8 mouse cellular contexts compared by ENCODE assay signal in genomic region chr4:135246866-135247756, GRCm38 (mm10). TPM values are rescaled to one million over a fixed set of nuclear protein-coding genes. Genes with fewer than 3 reads are reported as not detected.
A peak's percentile ranks its signal among the peaks of the same experiment; 100 is the strongest.
DNase-seq lines count a peak whose midpoint lies in the region; ATAC-seq and TF ChIP-seq lines count a peak whose summit lies in the region.

No protein-coding gene starts in this region.

- DNase-seq in embryonic facial prominence, embryonic 10.5 days (ENCODE audit: low spot score), result no peak
- peak; percentile 64 for DNase-seq in 416B (ENCODE audit: low read depth)
- no peak for DNase-seq in liver, embryonic 13.5 days
- no peak for DNase-seq in c-Kit-positive CD71-positive TER-119-positive erythroid progenitor cells, embryonic 14.5 days (ENCODE audit: low spot score)
- DNase-seq in cerebellum, postnatal 36 days, result no peak

- no peaks in the 10 kb centered on the region for H3K36me3 ChIP-seq in embryonic facial prominence, embryonic 13.5 days
- peaks cover 29% of the 10 kb centered on the region for H3K36me3 ChIP-seq in embryonic facial prominence, embryonic 10.5 days (replicated peaks)
- no peaks in the 10 kb centered on the region for H3K36me3 ChIP-seq in intestine, postnatal 0 days (ENCODE audit: control insufficient read depth, insufficient read depth)
- H3K36me3 ChIP-seq in intestine, embryonic 15.5 days, result no peaks in the 10 kb centered on the region
- peaks cover 21% of the 10 kb centered on the region for H3K36me3 ChIP-seq in liver, embryonic 13.5 days

- 70% methylated on average over 23 of the region's 23 CpGs for WGBS in embryonic facial prominence, embryonic 13.5 days
- 75% methylated on average over 23 of the region's 23 CpGs for WGBS in embryonic facial prominence, embryonic 10.5 days
- WGBS in intestine, postnatal 0 days, result 76% methylated on average over 23 of the region's 23 CpGs
- WGBS in intestine, embryonic 15.5 days, result 77% methylated on average over 23 of the region's 23 CpGs
- WGBS in liver, embryonic 13.5 days (ENCODE audit: insufficient replicate concordance), result 77% methylated on average over 23 of the region's 23 CpGs

- no peak overlapping the region for H3K4me3 ChIP-seq in embryonic facial prominence, embryonic 13.5 days
- H3K4me3 ChIP-seq in embryonic facial prominence, embryonic 10.5 days, result no peak overlapping the region
- H3K4me3 ChIP-seq in intestine, postnatal 0 days (ENCODE audit: low read depth, low read length), result no peak overlapping the region
- H3K4me3 ChIP-seq in intestine, embryonic 15.5 days (replicated peaks), result no peak overlapping the region
- H3K4me3 ChIP-seq in liver, embryonic 13.5 days (replicated peaks), result no peak overlapping the region

- TF ChIP-seq CTCF in intestine, postnatal 0 days (IDR thresholded peaks at IDR 0.05; ENCODE audit: low read depth), result no peak

- H3K4me1 ChIP-seq in embryonic facial prominence, embryonic 13.5 days, result peaks cover 34% of the 10 kb centered on the region
- peaks cover 29% of the 10 kb centered on the region for H3K4me1 ChIP-seq in embryonic facial prominence, embryonic 10.5 days
- no peaks in the 10 kb centered on the region; the same call in 1 of the 2 replicates for H3K4me1 ChIP-seq in intestine, postnatal 0 days (replicated peaks; ENCODE audit: control insufficient read depth, insufficient read depth, low read length)
- H3K4me1 ChIP-seq in intestine, embryonic 15.5 days (replicated peaks), result peaks cover 16% of the 10 kb centered on the region
- H3K4me1 ChIP-seq in liver, embryonic 13.5 days (replicated peaks), result peaks cover 76% of the 10 kb centered on the region

- no peak for ATAC-seq in embryonic facial prominence, embryonic 13.5 days (ENCODE audit: insufficient number of reproducible peaks, insufficient read depth, low FRiP score, low TSS enrichment, low read depth)
- ATAC-seq in intestine, postnatal 0 days, result no peak
- ATAC-seq in intestine, embryonic 15.5 days, result no peak
- no peak for ATAC-seq in liver, embryonic 13.5 days (ENCODE audit: low read depth)

- H3K27me3 ChIP-seq in embryonic facial prominence, embryonic 13.5 days, result no peaks in the 10 kb centered on the region
- no peaks in the 10 kb centered on the region for H3K27me3 ChIP-seq in embryonic facial prominence, embryonic 10.5 days (replicated peaks; ENCODE audit: low read depth, poor library complexity, severe bottlenecking)
- no peaks in the 10 kb centered on the region for H3K27me3 ChIP-seq in intestine, postnatal 0 days (replicated peaks; ENCODE audit: control insufficient read depth, insufficient read depth, low read length)
- H3K27me3 ChIP-seq in intestine, embryonic 15.5 days (replicated peaks), result no peaks in the 10 kb centered on the region
- no peaks in the 10 kb centered on the region for H3K27me3 ChIP-seq in liver, embryonic 13.5 days

- no peaks in the 10 kb centered on the region for H3K9me3 ChIP-seq in embryonic facial prominence, embryonic 13.5 days
- H3K9me3 ChIP-seq in embryonic facial prominence, embryonic 10.5 days, result peaks cover 4% of the 10 kb centered on the region; the same call in 1 of the 2 replicates
- H3K9me3 ChIP-seq in intestine, postnatal 0 days (ENCODE audit: control insufficient read depth), result no peaks in the 10 kb centered on the region
- H3K9me3 ChIP-seq in intestine, embryonic 15.5 days, result no peaks in the 10 kb centered on the region
- 0 out of 2 replicates have a peak, but pooled peaks cover 4% of the 10 kb centered on the region for H3K9me3 ChIP-seq in liver, embryonic 13.5 days (replicated peaks)

- H3K4me2 ChIP-seq in embryonic facial prominence, embryonic 13.5 days, result no peak overlapping the region
- H3K4me2 ChIP-seq in intestine, postnatal 0 days (replicated peaks; ENCODE audit: low read depth), result no peak overlapping the region
- H3K4me2 ChIP-seq in intestine, embryonic 15.5 days (replicated peaks), result no peak overlapping the region
- peak overlapping the region; percentile 17; the same call in 1 of the 2 replicates for H3K4me2 ChIP-seq in liver, embryonic 13.5 days

- H3K27ac ChIP-seq in embryonic facial prominence, embryonic 13.5 days, result peak overlapping the region; percentile 53; the same call in 1 of the 2 replicates
- H3K27ac ChIP-seq in embryonic facial prominence, embryonic 10.5 days (replicated peaks), result no peak overlapping the region
- H3K27ac ChIP-seq in intestine, postnatal 0 days (ENCODE audit: low read depth, low read length), result no peak overlapping the region
- H3K27ac ChIP-seq in intestine, embryonic 15.5 days, result no peak overlapping the region
- H3K27ac ChIP-seq in liver, embryonic 13.5 days, result peak overlapping the region; percentile 30

- no peak overlapping the region for H3K9ac ChIP-seq in embryonic facial prominence, embryonic 13.5 days
- H3K9ac ChIP-seq in intestine, postnatal 0 days (ENCODE audit: low read depth, low read length), result 0 out of 2 replicates have a peak overlapping the region, but pooled peaks have one; percentile 3
- H3K9ac ChIP-seq in intestine, embryonic 15.5 days, result no peak overlapping the region
- no peak overlapping the region for H3K9ac ChIP-seq in liver, embryonic 13.5 days

RNA-seq across cellular contexts. Expression of gene Clic4, which starts 25.5 kb away (rescaled TPM):
- polyA plus RNA-seq in embryonic facial prominence, embryonic 13.5 days (2015; fragmentation: Nextera tagmentation; extraction: Ambion mirVana), result 121 TPM in 2 replicates
- polyA plus RNA-seq in embryonic facial prominence, embryonic 10.5 days (2016; fragmentation: Nextera tagmentation; extraction: Ambion mirVana), result 207 and 211 TPM in 2 replicates
- 66.9 and 67.9 TPM in 2 replicates for polyA plus RNA-seq in intestine, postnatal 0 days (2015; fragmentation: Nextera tagmentation; extraction: Ambion mirVana)
- 126 and 135 TPM in 2 replicates for polyA plus RNA-seq in intestine, embryonic 15.5 days (2015; fragmentation: Nextera tagmentation; extraction: Ambion mirVana)
- polyA plus RNA-seq in liver, embryonic 13.5 days (2015; fragmentation: Nextera tagmentation; extraction: Ambion mirVana), result 109 and 131 TPM in 2 replicates

Comparison
In these comparisons a context has a peak if more than half of its experiments do, and no peak if none do; other contexts are left out.
1. H3K27ac ChIP-seq: peak in embryonic facial prominence, embryonic 13.5 days (single experiment) and liver, embryonic 13.5 days (single experiment); none in embryonic facial prominence, embryonic 10.5 days (single experiment), intestine, postnatal 0 days (single experiment) and intestine, embryonic 15.5 days (single experiment).